Mouse (Mus musculus): ENCODE results near the gene Foxr2. TPM values are rescaled to one million over a fixed set of nuclear protein-coding genes. Genes with fewer than 3 reads are reported as not detected.

Foxr2 gene
- total RNA-seq (2021), result under 1 TPM; 0.21 to 0.59 TPM
- long read RNA-seq, experiment 1, partial matches to known transcripts, result 0 of 1 reads
- long read RNA-seq, experiment 1, other reads (novel, unspliced or antisense), result 1 of 1 reads
- long read RNA-seq, experiment 2, result 0 reads

DNA sequence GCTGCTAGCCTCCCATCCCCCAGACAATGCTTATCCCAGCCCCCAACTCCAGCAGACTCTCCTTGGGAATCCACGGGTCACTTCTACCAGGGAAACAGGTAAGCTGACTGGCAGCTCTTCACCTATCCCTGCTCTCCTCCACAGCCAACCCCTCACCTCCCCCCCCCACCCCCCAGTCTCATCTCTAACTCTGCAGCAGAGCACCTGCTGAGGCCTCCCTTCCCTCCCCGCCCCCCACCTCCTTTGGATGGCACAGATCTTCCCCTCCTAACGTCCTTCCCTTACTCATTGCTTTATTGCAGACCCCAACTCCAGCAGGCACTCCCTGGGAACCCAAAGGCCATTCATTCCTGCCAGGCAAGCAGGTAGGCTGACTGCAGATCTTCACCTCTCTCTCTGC lies at the start of gene Foxr2:
Gene Foxr2, plus strand, starts transcription at position 301 of the 400 bp plus-strand sequence.
- no peak for DNase-seq (ENCODE audit: low spot score in 2 of 2)

DNA sequence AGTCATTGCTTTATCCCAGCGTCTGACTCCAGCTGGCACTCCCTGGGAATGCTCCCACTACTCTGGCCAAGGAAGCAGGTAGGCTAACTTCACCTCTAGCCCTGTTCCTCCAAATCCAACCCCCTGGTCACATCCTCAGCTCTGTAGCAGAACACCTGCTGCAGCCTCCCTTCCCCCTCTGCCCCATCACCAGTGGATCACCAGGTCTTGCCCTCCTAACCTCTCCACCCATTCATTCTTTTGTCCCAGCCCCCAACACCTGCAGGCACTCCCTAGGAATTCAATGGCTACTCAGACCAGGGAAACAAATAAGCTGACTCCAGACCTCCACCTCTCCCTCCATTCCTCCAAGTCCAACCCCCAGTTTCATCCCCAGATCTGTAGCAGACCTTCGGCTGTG lies 427 bp downstream of the Foxr2 start:
- DNase-seq (ENCODE audit: low spot score in 2 of 2), result no peak

DNA sequence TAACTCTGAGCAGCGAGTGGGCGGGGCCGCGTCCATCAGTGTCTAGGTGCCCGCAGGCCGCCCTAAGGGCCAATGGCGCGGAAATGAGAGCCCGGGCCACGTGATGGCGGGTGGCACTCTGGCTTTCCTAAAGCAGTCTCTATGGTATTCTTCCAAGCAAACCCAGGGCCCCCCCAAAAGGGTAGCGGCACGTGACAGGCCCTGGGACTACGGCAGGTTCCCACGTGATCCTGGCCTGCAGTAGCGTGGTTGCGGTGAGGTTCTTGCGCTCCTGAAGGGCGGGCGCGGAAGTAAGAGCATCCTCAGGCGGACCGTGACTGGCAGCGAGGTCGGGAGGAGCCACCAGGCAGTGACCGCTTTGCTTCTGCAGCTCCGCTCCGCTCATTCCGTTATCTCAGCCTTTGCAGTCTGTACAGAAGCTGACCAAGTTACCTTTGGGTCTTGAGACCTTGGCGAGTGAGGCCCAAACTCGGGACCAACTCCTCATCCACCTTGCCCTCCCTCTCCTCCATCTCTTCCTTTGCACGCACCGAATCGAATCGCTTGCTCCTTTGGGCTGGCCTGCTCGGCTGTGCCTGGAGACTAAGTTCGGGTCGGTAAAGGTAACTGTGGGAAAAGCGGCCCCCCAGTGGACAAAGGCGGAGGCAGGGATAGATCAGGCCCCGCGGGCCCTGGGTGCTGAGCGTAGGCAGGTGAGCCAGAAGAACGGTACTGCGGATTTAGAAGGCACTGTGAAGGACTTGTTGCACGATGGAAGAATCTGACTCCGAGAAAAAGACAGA lies 21.3 kb downstream of the Foxr2 start, which contains the start of gene Rragb:
Gene Rragb, plus strand, starts transcription at position 248 of the 782 bp plus-strand sequence.
- peak; percentile 69 to 78 for DNase-seq (ENCODE audit: low spot score in 2 of 2)

DNA sequence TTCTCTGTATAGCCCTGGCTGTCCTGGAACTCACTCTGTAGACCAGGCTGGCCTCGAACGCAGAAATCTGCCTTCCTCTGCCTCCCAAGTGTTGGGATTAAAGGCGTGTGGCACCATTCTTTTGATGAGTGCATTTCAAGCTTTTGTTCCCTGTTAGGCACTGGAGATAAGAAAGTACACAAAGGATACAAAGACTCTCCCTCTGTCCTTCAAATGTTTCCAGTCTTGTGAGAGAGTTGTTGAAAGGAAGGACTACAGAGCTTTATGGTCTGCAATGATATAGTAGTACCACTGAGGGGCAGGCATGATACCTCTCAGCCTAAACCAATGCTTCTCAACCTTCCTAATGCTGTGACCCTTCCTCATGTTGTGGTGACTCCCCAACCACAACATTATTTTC lies 24.1 kb downstream of the Foxr2 start:
- no peak for DNase-seq (ENCODE audit: low spot score in 2 of 2)

DNA sequence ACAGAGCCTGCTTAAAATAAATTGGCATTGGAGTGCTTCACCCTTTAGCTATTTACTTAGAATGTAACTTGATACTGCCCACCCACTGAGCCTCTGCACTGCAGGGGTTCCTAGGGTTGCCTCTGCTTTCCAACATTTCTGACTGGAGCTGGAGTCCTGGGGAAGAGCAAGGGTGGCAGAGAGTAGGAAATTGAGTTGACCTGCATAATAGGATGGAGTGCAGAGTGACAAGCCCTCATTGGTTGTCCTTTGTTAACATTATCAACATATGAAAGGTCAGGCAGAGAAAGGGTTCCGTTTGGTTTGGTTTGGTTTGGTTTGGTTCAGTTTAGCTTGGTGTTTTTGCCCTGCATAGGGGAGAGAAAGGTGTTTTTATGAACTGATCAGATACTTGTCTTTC lies 33.2 kb downstream of the Foxr2 start:
- no peak for DNase-seq (ENCODE audit: low spot score in 2 of 2)

DNA sequence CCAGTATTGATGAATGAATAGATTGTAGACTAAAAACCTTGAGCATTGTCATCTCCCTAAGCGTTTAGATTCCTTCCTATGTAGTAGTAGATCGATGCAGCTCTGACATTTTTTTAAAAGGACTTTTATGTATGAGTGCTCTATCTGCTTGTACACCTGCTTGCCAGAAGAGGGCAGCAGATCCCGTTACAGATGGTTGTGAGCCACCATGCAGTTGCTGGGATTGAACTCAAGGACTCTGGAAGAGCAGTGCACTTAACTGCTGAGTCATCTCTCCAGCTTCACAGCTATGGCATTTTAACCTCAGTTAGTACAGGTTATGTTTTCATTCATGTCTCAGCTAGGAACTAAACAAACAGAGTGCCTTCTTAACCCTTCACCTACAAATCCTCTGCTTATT lies 36.7 kb downstream of the Foxr2 start:
- peak; percentile 5 to 14 for DNase-seq (ENCODE audit: low spot score in 2 of 2)

DNA sequence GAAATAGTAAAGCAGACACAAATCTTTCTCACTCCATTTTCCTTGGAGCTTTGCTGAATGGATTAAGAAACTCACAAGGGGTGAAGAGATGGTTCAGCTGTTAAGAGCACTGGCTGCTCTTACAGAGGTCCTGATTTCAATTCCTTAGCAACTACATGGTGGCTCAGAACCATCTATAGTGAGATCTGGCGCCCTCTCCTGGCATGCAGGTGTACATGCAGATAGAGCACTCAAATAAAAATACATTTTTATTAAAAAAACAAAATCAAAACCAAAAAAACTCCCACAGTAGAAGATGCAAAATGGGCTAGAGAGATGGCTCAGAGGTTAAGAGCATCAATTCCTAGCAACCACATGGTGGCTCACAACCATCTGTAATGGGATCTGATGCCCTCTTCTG lies 56.2 kb downstream of the Foxr2 start:
- no peak for DNase-seq (ENCODE audit: low spot score in 2 of 2)

DNA sequence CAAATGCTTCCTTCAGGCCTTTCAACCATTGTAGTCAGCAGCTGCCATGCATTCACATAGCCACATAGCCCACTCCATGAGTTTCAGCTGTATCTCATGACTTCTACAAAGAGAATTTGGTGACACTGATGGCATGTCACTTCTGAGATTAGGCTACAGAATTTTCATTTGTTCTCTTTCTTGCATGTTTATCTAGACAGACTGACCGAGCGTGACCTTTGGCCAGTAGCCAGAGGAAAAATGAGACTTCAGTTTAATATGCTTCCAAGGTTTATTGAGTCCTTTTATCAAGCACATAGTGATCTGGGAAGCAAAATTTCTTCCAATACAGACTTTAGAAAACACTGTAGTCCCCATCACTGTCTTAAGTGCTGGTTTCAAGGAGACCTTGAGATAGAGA lies 63.6 kb downstream of the Foxr2 start:
- no peak for DNase-seq (ENCODE audit: low spot score in 2 of 2)

Other genes with a start within 250 kb of the Foxr2 start
- 1 to 10 TPM; 1.6 to 1.8 TPM for gene Usp51, start 112.3 kb upstream of the Foxr2 start, total RNA-seq (2021)
- gene Mageh1, start 81.2 kb upstream of the Foxr2 start, total RNA-seq (2021), result 10 to 100 TPM; 46.4 to 46.6 TPM
- 10 to 100 TPM; 72.2 to 79.5 TPM for gene Rragb, start 21.2 kb downstream of the Foxr2 start, total RNA-seq (2021)
- gene Klf8, start 118.7 kb downstream of the Foxr2 start, total RNA-seq (2021), result 1 to 10 TPM; 5.3 to 5.8 TPM

Measured in left cerebral cortex, adult 18-20 months (tissue).